Mouse (Mus musculus): Measurements from ENCODE around the gene Tmem151b. TPM values are rescaled to one million over a fixed set of nuclear protein-coding genes. Genes with fewer than 3 reads are reported as not detected.

Gene Tmem151b
- total RNA-seq, 2 experiments from 2014 or later = 0.06 TPM; not detected in 1

Other genes with a start within 250 kb of the Tmem151b start
- gene Cdc5l, start 115.9 kb downstream of the Tmem151b start, total RNA-seq (2021) = 10 to 100 TPM; 31.3 to 33.9 TPM
- gene Spats1, start 74.3 kb downstream of the Tmem151b start, total RNA-seq (2021) = under 1 TPM in 1 of 2 experiments, not detected in 1; 0.20 TPM
- gene Aars2, start 42.8 kb downstream of the Tmem151b start, total RNA-seq (2021) = 10 to 100 TPM; 15.0 to 16.0 TPM
- not detected for gene Tcte1, start 26.2 kb downstream of the Tmem151b start, total RNA-seq (2021)
- gene Nfkbie, start 6.0 kb upstream of the Tmem151b start, total RNA-seq (2021) = 1 to 10 TPM; 1.1 to 1.4 TPM
- gene Slc35b2, start 14.2 kb upstream of the Tmem151b start, total RNA-seq (2021) = 10 to 100 TPM; 25.6 to 28.6 TPM
- 100 to 1,000 TPM; 735 to 778 TPM for gene Hsp90ab1, start 23.6 kb upstream of the Tmem151b start, total RNA-seq (2021)
- 10 to 100 TPM; 59.2 to 71.6 TPM for gene Slc29a1, start 49.9 kb upstream of the Tmem151b start, total RNA-seq (2021)
- gene Mymx, start 52.4 kb upstream of the Tmem151b start, total RNA-seq (2021) = 1 to 10 TPM; 6.2 to 7.3 TPM
- under 1 TPM; 0.10 to 0.13 TPM for gene Capn11, start 109.6 kb upstream of the Tmem151b start, total RNA-seq (2021)
- 10 to 100 TPM; 83.3 to 86.3 TPM for gene Mrpl14, start 136.6 kb upstream of the Tmem151b start, total RNA-seq (2021)
- 10 to 100 TPM; 52.9 to 57.0 TPM for gene Tmem63b, start 137.2 kb upstream of the Tmem151b start, total RNA-seq (2021)
- not detected for gene 1600014C23Rik, start 184.2 kb upstream of the Tmem151b start, total RNA-seq (2021)